Mouse (Mus musculus) T-helper 17 cell (primary cell): ENCODE results near the gene Krtap1-5.
"Not testable (repeated sequence)": the region's sequence is repeated elsewhere in the genome, so short reads cannot be mapped to it uniquely, and the experiment has no call there.

Experiments used
- in situ Hi-C, 2 experiments: fragments of 300-600 bp; cut with MboI, MseI; formaldehyde crosslinking; loops; 1 replicate in 1 of 2; 2 replicates in 1 of 2; pipeline ENCODE4 v1.15.1; 2025; ENCODE audit warnings: high pct_unique_total_duplicates in 2 of 2

Krtap1-5 gene

DNA sequence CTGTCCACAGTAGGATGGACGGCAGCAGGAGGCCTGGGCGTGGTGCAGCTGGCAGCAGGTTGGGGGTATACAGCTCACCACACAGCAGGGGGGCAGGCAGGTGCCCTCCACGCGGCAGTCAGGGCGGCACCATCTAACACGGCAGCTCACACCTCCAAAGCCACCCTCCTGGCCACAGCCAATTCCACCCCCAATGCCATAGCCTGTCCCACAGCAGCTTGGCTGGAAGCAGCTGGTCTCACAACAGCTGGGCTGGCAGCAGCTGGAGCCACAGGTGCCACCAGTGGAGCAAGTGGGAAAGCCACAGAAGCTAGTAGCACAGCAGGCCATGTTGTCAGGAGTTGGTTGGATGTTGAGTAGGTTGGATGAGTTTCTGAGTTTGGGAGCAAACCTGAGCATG is at the start of gene Krtap1-5:
TSS of gene Krtap1-5 (minus strand) at position 381 of the 400 bp plus-strand sequence.
- in situ Hi-C loops = no loop called here

DNA sequence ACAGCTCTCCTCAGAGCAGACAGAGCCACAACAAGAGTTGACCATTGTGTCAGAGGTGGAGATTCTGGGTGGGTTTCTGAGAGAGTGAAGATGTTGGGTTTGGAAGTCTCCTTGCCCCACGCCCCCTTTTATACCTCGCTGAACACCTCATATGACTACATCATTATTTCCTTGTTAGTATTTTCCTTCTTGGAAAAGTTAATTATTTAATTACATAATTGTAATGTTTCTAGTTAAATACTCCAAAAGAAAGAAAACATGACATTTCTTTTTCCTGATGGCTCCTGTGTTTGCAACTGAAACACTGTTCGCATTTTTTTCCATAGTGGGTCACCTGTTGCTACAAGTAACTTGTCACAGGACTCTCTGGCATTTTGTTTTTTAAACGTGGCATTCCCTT is 47.3 kb upstream of the Krtap1-5 start, which contains the start of gene Krtap4-1:
TSS of gene Krtap4-1 (minus strand) at position 101 of the 400 bp plus-strand sequence.
- in situ Hi-C loops = no loop called here

DNA sequence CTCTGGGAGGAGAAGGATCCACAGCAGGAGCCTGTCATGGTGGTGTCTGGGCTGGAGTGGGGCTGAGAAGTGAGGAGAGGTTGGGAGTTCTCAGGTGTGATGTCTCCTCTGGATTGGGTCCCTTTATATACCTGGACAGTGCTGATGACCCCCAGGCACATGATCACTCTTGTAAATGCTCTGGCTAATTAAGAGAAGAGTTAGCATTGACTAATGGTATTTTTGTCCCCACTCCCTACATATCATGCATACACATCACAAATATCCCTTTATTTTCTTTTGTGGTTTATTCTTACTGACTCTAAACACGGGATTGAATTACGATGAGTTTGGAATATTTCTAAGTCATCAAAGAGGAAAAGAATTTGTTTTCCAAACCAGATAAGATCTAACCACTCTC is 39.5 kb upstream of the Krtap1-5 start, which contains the start of gene Gm11562:
TSS of gene Gm11562 (minus strand) at position 101 of the 400 bp plus-strand sequence.
- in situ Hi-C loops = no loop called here

DNA sequence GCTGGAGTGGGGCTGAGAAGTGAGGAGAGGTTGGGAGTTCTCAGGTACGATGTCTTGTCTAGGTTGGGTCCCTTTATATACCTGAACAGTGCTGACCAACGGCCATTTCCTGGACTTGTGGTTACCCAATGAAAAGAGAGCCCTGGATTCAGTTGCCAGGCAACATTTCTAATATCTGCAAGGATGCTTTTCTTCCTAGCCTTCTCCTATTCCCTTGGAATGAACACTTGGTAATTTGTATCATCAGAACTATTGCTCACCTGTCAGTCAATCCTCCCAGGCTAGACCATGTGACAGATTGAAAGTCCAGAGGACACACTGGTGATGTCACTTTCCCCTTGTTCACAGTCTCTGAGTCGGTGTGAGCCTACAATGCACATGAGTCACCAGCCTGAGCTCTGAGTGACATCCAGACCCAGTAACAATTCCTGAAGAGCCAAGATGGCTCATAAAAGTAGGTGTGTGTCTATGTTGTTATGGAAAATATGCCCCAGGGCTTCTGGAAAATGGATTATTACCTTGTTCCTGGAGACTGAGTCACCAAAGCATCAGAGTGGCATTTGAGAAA is 34.1 kb upstream of the Krtap1-5 start, which contains the start of gene Krtap2-4:
TSS of gene Krtap2-4 (minus strand) at position 51 of the 568 bp plus-strand sequence.
- in situ Hi-C loops = no loop called here

DNA sequence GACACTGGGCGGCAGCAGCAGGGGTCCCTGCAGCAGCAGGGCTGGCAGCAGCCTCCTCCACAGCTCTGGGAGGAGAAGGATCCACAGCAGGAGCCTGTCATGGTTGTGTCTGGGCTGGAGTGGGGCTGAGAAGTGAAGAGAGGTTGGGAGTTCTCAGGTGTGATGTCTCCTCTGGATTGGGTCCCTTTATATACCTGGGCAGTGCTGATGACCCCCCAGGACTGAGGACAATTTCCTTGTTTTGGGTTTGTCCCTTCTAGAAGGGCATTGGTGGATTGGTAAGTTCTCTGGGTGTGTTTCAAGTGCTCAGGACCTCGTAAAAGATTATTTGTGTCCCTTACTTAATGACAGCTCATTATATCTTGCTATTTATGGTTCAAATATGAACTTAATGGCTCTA is 29.3 kb upstream of the Krtap1-5 start, which contains the start of gene Gm11937:
TSS of gene Gm11937 (minus strand) at position 101 of the 400 bp plus-strand sequence.
- in situ Hi-C loops = not testable (repeated sequence)

DNA sequence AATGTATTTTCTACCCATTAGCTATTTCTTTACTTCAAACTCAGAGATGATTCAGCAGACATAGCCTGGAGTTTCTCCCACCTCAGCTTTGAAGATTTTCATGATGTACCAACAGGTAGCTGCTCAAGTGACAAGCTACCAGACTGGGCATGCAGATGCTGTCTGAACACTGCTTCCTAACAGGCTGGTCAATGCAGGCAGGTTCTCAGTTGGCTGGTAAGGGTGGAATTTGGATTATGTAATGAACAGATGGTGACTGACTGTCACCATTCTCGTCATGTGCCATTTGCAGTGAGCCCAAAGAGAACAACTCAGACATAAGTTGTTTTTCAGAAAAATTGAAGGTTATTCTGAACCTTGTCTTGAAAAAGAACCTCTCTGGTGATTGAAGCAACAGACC is 28.3 kb upstream of the Krtap1-5 start:
- in situ Hi-C loops = no loop called here

DNA sequence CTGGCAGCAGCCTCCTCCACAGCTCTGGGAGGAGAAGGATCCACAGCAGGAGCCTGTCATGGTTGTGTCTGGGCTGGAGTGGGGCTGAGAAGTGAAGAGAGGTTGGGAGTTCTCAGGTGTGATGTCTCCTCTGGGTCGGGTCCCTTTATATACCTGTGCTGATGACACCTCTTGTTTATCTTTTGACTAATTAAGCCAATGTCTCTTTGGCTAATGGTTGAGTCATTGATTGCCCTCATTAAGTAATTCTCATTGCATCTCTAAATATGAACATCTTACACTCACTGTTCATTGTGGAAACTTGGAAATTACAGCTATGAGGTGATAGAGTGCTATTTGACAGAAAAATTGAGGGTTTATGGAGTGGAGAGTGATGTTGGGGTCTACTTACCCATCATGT is 22.4 kb upstream of the Krtap1-5 start, which contains the start of gene Gm11938:
TSS of gene Gm11938 (minus strand) at position 101 of the 400 bp plus-strand sequence.
- in situ Hi-C loops = not testable (repeated sequence)

DNA sequence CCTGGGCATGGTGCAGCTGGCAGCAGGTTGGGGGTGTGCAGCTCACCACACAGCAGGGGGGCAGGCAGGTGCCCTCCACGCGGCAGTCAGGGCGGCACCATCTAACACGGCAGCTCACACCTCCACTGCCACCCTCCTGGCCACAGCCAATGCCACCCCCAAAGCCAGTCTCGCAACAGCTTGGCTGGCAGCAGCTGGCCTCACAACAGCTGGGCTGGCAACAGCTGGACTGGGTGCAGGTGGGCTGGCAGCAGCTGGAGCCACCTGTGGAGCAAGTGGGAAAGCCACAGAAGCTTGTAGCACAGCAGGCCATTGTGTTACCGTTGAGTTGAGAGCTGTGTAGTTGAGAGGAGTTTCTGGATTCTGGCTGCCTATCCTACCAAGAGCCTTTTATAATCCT is 16.9 kb upstream of the Krtap1-5 start, which contains the start of gene Krtap9-3:
TSS of gene Krtap9-3 (minus strand) at position 364 of the 400 bp plus-strand sequence.
- in situ Hi-C loops = not testable (repeated sequence)

DNA sequence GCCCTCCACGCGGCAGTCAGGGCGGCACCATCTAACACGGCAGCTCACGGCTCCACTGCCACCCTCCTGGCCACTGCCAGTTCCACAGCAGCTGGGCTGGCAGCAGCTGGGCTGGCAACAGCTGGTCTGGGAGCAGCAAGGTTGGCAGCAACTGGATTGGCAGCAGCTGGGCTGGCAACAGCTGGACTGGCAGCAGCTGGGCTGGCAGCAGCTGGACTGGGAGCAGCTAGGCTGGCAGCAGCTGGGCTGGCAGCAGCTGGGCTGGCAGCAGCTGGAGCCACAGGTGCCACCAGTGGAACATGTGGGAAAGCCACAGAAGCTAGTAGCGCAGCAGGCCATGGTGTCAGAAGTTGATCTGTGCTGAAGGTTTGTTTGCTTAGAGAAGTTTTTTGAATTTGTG is 10.2 kb upstream of the Krtap1-5 start, which contains the start of gene Krtap1-3:
TSS of gene Krtap1-3 (minus strand) at position 359 of the 400 bp plus-strand sequence.
- in situ Hi-C loops = no loop called here

DNA sequence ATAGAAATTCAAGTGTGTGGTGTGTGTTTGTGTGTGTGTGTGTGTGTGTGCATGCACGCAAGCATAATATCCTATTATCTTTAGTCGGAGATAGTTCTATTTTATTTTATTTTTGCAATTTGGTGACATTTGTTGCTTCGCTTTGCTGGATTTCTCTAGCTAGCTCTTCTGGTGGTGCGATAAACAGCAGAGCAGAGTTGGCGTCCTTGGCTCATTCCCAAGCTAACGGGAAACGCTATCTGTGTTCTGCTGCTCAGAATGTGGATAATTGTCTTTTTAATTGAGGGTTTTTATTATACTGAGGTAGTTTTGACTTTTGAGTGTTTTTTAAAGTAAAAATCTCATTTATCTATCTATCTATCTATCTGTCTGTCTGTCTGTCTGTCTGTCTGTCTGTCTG is 4.3 kb upstream of the Krtap1-5 start:
- in situ Hi-C loops = no loop called here

DNA sequence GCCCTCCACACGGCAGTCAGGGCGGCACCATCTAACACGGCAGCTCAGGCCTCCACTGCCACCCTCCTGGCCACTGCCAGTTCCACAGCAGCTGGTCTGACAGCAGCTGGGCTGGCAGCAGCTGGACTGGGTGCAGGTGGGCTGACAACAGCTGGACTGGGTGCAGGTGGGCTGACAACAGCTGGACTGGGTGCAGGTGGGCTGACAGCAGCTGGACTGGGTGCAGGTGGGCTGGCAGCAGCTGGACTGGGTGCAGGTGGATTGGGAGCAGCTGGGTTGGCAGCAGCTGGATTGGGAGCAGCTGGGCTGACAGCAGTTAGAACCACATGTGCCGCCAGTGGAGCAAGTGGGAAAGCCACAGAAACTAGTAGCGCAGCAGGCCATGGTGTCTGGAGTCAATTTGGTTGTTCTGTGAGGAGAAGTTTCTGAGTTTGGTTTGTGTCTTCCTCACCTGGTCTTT is 2.5 kb upstream of the Krtap1-5 start, which contains the start of gene Krtap1-4:
TSS of gene Krtap1-4 (minus strand) at position 410 of the 460 bp plus-strand sequence.
- in situ Hi-C loops = no loop called here

DNA sequence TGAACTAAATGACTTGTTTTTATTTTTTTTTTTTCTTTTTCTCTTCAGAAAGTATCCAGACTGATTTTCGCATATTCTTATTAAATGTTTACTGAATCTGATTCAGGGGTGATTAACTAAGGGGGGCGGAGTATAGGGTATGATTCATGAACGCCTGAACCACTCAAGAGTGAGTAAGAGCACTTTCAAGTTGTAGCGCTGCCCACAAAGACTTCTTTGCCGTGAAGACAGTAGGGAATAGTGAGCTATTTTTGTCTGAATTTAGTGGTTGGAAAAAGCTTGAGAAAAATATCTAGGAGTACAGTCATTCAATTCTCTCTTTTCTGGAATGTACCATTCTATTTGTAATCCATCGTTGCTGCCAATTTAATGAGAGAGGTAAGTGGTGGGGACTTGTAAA is 748 bp upstream of the Krtap1-5 start:
- in situ Hi-C loops = no loop called here

DNA sequence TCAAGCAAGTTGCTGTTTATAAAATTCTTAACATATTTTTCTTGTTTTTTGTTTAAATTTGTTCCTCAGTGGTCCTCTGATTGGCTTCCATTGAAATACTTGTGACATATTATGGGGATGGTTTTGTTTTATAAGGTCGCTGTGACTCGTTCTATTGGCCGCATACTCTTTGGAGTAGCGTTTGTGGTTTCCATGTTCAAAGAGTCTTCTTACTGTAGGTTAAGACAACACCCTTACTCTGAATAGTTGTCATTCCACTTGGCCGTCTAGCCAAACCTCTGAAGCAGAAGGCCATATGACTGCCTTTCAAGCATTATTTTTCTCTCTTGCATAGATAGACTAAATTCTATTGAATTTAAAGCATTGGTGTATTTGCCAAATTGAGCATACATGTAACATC is 235 bp upstream of the Krtap1-5 start:
- in situ Hi-C loops = no loop called here

DNA sequence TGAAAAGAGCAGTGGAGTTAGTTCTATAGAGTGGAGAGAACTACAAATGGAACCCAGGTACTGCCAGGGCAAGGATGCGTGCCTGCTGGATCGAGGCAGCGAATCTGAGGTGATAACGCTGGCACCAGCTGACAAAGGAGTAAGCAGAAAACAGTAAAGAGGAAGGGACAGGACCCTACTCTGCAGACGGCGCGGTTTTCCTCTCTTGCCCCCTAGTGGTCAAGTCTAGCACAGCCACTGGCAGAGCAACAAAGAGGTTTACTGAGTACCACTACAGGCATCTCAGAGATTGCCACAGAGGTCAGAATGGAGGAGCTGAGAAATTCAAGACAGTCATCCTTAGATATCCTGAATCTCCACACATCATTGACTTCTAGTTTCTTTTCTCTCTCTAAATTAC is 6.7 kb downstream of the Krtap1-5 start:
- in situ Hi-C loops = no loop called here

DNA sequence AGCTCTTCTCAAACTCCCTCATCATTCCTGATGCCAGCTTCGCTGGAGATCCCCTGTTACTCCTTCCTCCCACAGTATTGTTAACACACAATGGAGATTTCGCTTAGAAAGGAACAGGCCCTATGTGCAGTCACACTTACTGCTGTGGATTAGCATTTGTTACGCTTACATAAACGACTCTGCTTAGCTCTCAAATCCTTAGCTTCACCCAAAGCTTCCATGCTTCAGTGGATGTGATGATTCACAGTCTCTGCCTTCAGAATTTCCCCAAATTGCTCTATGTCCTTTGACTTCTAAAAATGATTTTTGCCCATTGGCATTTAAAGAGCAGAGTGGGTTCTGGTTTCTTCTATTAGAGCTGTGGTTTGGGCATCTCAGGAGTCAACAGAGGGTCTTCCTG is 7.7 kb downstream of the Krtap1-5 start:
- in situ Hi-C loops = no loop called here

DNA sequence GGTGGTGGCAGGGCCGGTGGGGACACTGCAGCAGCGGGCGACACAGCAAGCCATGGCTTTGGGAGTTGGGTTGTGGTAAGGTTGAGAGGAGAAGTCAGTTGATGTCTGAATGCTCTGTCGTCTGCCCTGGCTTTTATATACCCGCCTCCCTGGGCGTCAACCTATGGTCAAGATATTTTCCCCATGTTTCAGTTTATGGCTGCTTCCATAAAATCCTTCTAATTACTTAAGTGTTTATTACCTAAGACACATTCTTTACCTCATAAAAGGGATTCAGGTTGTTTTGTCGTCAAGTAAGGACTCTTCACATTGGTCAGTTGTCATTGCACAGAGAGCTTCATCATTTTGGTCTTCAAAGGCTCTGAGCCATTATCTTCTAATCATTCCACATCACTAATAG is 14.3 kb downstream of the Krtap1-5 start, which contains the start of gene Krtap3-1:
TSS of gene Krtap3-1 (minus strand) at position 101 of the 400 bp plus-strand sequence.
- in situ Hi-C loops = no loop called here

DNA sequence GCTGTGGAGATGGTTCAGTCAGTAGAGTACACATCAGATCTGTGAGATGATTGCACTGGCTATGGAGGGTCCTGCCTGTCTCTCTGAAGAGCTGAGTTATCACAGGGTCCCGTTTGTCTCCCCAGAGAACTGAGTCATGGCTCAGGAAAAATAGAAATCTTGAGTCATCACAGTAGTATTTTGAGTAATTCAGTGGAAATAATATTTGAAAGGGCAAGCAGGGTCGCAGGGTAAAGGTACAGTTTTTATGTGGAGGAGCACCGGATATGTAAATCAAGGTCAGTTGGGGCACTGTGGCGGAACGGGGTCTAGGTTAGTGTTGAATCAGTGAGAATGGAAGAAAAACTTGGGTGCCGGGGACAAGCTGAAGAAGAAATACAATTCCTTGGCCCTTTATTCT is 18.2 kb downstream of the Krtap1-5 start:
- in situ Hi-C loops = no loop called here

DNA sequence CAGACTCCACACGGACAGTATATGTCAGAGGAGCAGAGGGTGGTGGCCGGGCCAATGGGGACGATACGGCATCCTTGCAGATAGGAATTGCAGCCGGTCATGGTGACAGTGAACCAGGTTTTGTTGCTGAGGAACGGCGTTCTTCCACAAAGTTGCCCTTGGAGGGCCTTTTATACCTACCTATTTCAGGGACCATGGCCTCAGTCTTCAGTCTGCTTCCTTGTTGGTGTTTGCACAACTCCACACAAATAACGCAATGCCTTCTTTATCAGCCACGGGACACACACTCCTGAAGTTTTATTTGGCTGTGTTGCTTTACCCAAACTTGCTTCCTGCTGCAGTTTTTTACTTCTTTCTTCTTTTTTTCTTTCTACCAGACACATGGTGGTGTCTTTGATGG is 21.4 kb downstream of the Krtap1-5 start, which contains the start of gene Gm11939:
TSS of gene Gm11939 (minus strand) at position 101 of the 400 bp plus-strand sequence.
- in situ Hi-C loops = no loop called here

DNA sequence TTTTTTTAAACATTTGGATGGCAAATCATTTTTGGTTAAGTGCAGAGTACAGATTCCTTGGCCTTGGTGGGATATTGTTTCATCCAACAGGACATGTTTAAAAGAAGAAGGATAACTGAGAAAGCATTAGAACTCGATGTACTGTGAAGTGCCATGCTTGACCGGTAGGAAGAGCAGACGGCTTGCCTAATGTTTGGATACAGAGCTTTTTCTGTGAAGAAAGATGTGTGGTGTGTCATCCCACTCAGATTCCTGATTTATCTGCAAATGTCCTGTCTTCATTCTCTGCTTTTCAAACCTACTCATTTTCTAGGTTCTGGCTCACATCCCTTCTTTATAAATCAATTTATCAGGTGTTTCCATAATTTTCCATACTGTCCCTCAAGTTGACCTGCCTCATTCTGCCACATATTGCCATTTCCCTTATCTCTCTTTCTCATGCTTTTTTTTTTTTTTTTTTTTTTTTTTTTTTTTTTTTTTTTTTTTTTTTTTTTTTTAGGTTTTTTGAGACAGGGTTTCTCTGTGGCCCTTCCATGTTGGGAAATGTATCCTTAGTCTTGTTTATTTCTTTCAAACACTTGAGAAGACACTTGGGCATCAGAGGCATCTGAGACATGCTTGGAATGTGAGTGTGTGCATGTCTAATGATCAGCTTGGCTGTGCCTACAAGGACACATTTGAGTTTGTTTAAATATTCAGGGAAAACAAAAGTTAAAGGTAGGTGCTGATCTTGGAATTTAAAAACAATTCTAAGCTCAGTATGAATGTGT is 22.7 kb downstream of the Krtap1-5 start:
- in situ Hi-C loops = no loop called here

DNA sequence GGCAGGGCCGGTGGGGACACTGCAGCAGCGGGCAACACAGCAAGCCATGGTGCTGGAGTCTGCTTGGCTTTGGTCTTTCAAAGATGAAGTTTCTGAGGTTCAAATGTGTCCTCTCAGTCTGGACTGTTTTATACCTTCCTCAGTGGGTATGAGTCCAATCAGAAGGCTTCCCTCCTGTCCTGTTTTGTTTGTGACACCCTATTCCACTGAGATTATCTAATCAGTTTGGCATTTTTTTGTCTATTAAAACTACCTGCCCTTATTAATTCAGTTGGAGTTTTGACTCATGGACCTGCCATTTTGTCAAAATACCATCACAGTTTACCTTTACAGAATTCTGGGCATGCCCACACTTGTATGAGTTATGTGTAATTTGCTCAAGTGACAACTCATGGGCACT is 24.1 kb downstream of the Krtap1-5 start, which contains the start of gene Krtap3-2:
TSS of gene Krtap3-2 (minus strand) at position 101 of the 400 bp plus-strand sequence.
- in situ Hi-C loops = no loop called here

DNA sequence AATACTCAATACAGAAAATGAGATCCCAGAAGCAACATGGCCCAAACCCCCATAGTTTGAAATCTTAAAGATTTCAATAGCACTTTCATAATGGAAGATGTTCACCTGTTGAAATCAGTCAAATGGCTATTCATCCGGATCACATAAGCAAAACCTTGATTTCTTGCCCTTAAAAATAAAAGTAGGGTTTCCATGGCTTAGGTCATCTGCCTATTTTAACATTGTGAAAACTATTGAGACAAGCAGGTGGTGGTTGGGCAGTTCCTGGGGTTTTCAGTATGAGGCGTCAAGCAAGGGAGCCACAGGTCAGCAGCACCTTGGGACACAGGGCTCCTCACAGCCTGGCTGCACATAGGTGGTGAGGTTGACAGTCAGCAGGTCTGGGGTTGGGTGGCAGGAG is 24.6 kb downstream of the Krtap1-5 start:
- in situ Hi-C loops = no loop called here

DNA sequence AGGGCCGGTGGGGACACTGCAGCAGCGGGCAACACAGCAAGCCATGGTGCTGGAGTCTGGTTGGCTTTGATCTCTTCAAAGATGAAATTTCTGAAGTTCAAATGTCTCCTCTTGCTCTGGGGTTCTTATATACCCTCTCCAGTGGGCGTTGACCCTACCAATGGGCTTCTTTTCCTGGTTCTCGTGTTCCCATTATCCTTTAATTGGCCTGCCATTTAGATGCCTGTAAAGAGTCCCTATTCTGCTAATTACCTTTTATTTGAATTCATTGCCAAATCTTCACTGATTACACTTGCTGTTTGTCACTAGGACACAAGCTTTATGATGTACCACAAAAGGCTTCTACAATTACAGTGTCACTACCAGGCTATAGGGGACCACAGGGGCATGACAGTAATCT is 30.1 kb downstream of the Krtap1-5 start, which contains the start of gene Krtap3-3:
TSS of gene Krtap3-3 (minus strand) at position 101 of the 400 bp plus-strand sequence.
- in situ Hi-C loops = no loop called here
